Mouse (Mus musculus): ENCODE data around the gene Zbtb48.
"Not testable (repeated sequence)": the region's sequence is repeated elsewhere in the genome, so short reads cannot be mapped to it uniquely, and the experiment has no call there.

Zbtb48 gene

GRCm38 (mm10) chr4:152027524-152027923 is at the start of gene Zbtb48:
Zbtb48 (minus strand) TSS chr4:152027671.
- peak; percentile 86 for DNase-seq (ENCODE audit: low spot score)

DNA sequence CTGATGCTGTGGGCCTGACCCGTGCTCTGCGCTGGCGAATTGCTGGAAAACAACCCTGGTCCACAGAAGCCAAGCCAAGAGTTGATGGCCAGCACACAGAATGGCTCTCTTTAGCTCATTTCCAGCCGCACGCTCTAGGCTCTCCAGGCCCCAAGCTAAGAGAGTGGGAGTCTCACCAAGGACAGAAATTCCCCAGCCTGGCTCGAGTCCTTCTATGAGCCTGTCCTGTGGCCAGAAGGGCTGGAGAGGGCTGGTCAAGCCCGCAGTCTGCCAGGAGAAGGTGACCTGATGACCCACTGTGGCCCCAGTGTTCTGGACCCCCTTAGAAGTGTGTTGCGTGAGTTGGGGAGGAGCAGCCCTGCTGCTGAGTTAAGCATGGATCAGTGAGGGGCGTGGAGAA is 49.7 kb upstream of the Zbtb48 start:
- DNase-seq (ENCODE audit: low spot score) = no peak

GRCm38 (mm10) chr4:152074548-152074947 is 47.1 kb upstream of the Zbtb48 start:
- no peak for DNase-seq (ENCODE audit: low spot score)

DNA sequence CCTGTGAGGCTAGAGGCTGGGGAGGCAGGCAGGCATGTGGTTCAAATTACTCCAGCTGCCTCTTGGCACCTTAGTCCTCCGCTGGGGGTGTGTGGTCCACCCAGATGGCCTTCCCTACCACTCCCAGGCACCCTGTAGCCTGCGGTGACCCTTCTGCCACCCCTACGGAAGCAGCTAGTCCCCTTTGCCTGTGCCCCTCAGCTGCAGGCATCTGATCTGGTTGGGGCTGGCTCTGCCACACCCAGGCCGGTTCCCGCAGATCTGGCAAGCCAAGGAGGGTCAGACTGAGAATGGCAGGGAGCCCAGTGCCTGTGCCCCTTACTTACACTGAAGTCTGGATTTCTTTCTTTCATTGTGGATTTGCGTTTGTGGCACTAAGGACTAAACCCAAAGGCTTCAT is 46.2 kb upstream of the Zbtb48 start:
- no peak for DNase-seq (ENCODE audit: low spot score)

DNA sequence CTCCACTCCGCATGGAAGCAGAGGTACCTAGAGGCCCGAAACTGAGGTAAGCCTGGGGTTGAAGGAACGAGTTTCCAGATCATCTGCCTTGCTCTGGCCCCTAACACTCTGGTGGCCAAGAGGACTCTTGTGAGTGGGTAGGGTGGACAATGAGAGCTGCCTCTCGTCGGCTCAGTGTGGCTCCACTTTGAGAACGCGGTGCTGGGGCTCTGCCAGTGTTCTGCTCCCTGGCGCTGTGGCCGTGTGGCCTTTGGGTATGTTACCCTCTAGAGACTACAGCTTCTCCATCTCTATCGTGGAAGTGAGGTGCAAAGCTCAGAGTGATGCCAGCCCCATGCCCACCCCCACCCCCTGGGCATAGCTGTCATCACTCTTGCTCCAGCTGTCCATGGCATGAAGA is 45.2 kb upstream of the Zbtb48 start:
- DNase-seq (ENCODE audit: low spot score) = no peak

DNA sequence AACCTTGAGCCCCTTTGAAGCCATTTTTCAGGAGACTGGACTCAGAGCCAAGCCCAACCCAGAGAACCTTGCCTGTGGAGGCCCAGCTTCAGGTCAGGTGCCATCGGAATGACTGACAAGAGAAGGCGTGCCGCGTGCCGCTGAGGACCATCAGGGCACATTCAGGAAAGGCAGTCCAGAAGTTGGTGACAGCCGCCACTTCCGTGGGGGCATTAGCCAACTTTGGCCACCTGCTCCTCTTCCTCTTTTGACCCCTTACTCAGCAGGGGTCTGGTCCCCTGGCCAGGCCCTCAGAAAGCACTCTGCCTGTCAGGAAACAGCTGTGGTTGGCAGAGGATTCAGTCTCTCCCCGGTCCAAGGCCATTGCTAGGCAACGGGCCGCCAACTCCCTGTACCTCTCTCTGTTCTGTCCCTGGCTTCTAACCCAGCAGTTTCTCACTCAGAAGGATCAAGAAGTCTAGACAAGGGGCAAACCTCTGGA is 44.7 kb upstream of the Zbtb48 start, which contains the start of gene Plekhg5:
TSS of gene Plekhg5 (plus strand) at position 378 of the 481 bp plus-strand sequence.
- DNase-seq (ENCODE audit: low spot score) = no peak

DNA sequence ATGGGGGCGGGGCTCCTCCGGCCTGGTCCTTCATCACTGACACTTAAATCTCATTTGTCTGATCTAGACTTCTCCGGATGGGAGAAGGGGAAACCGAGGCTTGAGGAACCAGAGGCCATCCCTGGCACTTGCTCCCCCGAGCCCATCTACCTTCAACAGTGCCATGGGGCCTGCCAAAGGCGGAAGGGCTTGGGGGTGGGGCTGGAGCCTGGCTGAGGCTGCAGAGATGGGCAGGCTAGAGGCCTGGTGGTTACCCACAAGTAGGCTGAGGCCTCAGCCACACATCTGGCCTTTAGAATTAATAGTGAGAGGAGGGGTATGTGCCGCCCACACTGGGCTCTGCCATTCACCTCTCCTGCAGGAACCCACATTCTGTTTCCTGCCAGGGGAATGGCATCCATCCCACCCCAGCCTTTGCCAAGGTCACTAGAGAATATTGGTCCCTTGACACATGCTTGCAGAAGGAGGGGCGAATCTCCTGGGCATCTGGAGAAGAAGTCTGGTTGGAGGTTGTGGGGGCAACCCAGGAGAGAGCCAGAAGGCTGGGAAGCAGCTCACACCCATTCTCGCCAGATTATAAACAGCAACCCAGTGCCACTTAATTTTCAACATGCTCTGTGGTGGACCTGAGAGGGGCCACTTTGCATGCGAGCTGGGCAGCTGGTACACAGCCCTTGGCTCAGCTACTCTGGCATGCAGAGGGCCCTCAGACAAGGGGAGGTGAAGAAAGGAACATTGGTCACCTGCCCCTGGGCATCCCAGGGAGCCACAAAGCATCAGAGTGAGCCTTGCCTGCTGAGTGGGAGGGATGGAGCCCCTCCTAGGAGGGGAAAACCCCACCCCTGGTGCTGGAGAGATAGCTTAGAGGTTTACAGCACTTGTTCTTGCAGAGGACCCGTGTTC is 43.3 kb upstream of the Zbtb48 start:
- DNase-seq (ENCODE audit: low spot score) = no peak

- DNase-seq (ENCODE audit: low spot score) = no peak
These were observed 41.8 kb upstream of the Zbtb48 start for GRCm38 (mm10) chr4:152069245-152069644.

- no peak for DNase-seq (ENCODE audit: low spot score)
These were observed 40.8 kb upstream of the Zbtb48 start for GRCm38 (mm10) chr4:152068166-152068724.

DNA sequence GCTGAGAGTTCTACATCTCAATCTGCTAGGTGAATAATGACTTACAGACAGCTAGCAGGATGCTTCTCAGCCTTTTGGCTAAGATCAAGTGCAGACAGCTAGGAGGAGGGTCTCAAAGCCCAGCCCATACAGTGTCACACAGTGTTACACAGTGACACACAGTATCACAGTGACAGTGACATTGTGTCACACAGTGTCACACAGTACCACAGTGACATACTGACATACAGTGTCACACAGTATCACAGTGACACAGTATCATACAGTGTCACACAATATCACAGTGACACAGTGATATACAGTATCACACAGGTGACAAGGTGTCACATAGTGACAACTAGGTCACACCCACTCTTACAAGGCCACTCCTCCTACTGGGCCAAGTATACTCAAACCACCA is 39.8 kb upstream of the Zbtb48 start:
- no peak for DNase-seq (ENCODE audit: low spot score)

DNA sequence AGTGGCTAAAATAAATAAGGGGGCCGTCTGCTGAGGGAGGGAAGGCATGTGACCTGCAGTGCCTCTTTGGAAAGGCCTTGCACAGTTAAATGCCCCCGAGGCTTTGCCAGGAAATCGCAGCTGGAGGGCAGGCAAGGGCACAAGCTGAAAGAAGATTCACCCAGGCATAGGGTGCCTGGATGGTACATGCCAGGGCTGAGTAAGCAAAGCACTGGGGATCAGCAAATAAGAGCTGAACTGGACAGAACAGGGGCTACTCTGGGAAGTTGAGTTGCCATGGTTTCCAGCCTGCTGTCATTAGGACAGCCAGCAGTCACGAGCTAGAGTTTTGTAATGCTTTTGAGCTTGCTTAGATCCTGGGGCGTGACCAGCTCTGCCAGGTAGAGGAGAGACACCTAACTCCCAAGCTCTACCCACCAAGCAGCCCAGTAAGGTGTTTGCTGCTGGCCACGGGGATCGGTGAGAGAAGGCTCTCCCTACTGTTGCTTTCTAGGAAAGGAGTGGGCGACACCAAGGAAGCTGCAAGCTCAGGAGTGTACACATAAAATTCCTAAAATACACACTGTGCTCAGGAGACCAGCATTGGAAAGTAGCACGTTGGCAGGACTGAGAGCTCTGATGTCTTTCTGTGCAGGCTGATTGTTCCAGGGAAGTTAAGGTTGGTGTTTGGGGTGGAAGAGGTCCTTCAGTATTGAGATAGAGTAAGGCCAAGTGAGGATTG is 35.1 kb upstream of the Zbtb48 start:
- DNase-seq (ENCODE audit: low spot score) = no peak

- DNase-seq (ENCODE audit: low spot score) = no peak
These were observed 17.1 kb upstream of the Zbtb48 start for GRCm38 (mm10) chr4:152044609-152045008.

DNA sequence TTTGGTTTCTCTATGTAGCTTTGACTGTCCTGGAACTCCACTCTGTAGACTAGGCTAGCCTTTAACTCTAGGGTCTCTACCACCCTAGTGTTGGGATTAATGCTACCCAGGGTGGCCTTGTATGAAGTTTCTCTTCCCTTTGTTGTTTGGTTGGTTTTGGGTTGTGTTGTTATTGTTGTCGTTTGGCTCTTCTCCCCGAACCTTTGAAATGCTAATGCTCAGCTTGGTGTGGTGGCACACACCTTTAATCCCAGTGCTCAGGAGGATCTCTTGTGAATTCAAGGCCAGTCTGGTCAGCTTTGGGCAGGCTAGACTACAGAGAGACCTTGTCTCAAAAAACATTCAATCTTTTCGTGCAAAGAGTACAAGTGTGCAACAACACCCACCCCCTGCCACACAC is 15.7 kb upstream of the Zbtb48 start:
- no peak for DNase-seq (ENCODE audit: low spot score)

DNA sequence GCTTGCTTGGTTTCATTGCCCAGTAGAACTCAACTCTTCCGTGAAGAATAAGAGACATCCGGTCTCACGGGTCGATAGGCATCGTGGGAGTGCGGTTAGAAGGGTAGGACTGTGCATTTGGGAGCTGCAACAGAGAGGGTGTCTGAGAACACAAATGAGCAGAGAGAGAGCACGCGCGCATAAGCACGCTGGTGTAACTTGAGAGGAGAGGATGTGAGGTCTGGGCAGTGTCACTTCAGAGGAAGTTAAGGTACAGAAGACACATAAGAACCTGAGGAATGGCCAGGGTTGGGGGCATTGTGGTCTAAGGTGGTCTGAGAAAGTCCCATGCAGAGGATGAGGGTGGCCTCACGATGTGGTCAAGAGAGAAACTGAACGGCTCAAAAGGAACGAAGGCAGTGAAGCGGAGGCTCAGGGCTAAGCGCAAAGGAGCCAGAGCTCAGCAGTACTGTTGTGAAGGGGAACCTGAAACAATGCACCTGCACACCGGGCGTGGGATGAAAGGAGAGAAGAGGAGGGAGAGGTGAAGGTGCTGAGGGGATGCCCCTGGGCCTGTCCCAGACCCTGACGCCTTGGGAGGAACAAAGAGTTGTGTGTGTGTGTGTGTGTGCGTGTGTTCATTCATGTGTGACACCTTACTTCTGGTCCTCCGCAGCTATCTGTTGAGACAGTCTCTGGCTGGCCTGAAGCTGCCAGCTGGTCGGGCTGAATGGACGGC is 14.6 kb upstream of the Zbtb48 start:
- DNase-seq (ENCODE audit: low spot score) = no peak

DNA sequence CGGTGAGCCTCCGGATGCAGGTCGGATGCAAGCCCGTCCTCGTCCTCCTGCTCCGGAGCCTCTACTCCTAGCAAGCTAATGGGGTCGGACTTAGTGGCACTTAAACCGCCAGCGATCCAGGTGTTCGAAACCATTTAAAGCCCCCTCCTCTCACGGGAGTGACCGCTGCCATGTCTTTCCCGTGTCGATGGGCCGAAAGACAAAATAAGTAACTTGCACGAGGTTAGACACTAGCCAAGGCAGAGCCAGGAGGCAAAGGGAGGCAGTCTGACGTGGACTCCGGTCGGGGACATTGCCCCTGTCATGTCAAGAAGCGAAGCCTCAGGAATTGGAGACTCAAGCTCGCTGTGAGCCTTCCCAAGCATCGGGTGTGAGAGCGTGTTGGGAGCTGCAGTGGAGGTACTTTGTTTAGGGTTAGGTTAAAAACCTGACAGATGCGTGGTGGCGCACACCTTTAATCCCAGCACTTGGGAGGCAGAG is 12.4 kb upstream of the Zbtb48 start:
- no peak for DNase-seq (ENCODE audit: low spot score)

DNA sequence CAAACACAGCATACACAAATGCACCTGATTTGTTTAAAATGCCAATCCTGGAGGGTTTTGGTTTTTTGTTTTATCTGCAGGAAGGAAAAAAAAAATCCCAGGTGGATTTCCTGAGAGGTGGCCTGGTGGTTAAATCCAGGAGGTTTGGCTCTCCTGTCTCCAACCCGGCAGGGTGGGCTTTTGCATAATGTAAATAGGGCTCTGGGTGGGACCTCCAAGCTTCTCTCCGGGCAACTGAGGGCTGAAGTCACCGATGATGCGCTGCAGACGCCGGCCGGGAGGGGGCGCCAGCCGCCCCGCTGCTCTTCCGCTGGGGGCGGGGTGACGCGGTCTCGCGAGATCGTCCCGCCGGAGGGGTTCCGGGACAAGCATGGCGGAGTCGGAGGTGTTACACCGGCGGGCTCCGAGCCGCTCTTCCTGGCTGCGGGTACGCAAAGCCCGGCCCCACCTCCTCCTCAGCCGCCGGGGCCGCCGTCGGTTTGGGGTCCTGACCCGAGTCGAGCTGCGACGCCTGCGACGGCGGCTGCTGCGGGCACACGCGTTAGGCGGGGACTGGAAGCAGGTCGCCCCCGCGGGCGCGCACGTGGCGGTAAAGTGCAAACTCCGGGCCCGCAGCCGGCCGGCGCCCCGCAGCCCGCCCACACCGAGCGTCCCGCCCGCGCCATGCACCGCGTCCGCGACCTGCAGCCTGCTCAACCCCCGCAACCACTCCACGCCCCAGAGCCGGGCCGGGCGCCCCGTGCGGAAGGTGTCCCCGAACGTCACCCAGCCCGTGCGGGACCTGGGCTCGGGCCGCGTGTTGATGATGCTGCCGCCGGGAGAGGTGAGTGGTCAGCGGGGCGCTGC is 11.7 kb upstream of the Zbtb48 start, which contains the start of gene Nol9:
TSS of gene Nol9 (plus strand) at position 337 of the 846 bp plus-strand sequence.
- DNase-seq (ENCODE audit: low spot score) = peak; percentile 94

DNA sequence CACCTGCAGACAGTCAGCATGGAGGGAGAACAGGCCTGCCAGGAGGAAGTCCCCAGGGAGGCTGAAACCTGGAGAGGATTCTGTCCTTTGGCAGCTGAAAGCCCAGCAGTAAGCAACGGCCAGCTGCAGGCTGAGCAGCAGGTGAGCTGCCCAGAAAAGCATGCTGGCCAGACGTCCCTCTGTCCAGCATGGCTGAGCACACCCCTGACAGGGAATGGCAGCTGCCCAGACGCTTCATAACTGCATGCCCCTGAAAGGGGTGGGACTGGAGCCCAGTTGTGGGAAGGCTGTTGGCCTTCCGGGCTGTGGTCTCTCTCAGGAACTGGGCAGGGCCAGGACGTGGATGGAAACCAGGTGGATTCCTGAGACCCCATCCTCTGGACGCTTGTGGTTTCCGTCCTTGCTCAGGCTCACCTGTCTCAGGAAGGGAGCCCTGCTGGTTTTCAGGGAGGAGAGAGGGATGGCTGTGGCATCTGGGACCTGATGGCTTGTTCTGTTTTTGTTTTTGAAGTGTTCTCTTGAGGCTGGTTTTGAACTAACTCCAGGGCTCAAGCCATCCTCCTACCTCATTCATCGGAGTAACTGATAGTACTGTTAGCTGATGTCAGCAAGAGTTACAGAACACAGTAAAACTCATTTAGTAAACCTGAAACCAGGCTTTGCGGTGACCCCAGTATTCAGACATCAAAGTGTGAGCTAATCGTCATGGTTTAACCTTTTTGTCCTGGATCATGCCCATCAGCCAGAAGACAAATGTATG is 10.9 kb upstream of the Zbtb48 start, which contains the start of gene Tas1r1:
TSS of gene Tas1r1 (minus strand) at position 344 of the 760 bp plus-strand sequence.
- DNase-seq (ENCODE audit: low spot score) = no peak

GRCm38 (mm10) chr4:152036464-152036863 is 9.0 kb upstream of the Zbtb48 start:
- not testable (repeated sequence) for DNase-seq (ENCODE audit: low spot score)

GRCm38 (mm10) chr4:152032922-152033321 is 5.5 kb upstream of the Zbtb48 start:
- DNase-seq (ENCODE audit: low spot score) = no peak

DNA sequence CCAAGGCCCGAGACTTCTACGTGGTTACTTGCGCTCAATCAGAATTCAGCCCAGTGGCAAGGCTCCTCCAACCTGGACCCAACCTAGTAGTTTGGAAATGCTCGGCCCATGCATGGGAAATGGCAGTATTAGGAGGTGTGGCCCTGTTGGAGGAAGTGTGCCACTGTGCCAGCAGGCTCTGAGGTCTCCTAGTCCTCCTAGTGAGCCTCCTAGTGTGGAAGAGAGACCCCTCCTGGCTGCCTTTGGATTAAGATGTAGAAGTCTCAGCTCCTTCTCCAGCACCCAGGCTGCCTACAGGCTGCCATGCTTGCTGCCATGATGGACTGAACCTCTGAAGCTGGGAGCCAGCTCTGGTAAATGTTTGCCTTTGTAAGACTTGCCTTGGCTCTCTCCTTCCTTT is 2.5 kb upstream of the Zbtb48 start:
- DNase-seq (ENCODE audit: low spot score) = no peak
